In the genomic region with DNA sequence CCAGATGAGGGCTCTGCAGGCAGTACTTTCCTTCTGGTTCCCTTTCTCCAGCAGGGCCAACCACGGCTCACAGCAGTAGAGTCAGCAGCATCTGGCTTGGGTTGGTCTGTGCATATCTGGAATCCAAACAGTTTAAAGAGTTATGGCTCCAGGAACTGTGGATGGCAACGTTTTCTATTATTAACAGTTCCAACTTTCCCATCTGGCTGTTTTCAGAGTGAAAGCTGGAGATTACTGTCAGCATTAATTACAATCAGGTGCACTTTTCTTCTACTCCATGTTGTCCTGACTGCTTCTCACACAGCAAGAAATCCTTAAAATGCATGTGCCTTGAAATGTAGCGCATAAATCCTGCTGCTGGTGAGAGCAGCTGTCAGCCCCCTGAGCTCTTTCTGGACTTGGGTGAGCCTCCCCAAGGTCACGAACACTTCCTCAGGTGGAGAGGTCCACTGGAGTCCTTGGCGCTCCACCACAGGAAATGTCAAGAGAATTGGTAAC, we compare ENCODE assay signal across 10 mouse cellular contexts.
DNase-seq lines count a peak whose midpoint lies in the region; ATAC-seq lines count a peak whose summit lies in the region.
"Had no signal": no experiment of that assay in that cellular context is flagged by ENCODE, and none has a peak within 500 bp of the region (broad histone marks: within the 10 kb centered on the region; RNA-seq: fewer than 3 reads in every experiment).

No protein-coding gene starts in this region.

- H3K27me3 ChIP-seq in limb, embryonic 13.5 days = no peaks in the 10 kb centered on the region
- H3K27me3 ChIP-seq: forebrain, embryonic 13.5 days; midbrain, embryonic 12.5 days had no signal

- no peak overlapping the region for H3K4me3 ChIP-seq in limb, embryonic 13.5 days
- H3K4me3 ChIP-seq: forebrain, embryonic 13.5 days; midbrain, embryonic 12.5 days had no signal

- peaks cover 53% of the 10 kb centered on the region for H3K4me1 ChIP-seq in limb, embryonic 13.5 days
- H3K4me1 ChIP-seq: forebrain, embryonic 13.5 days; midbrain, embryonic 12.5 days had no signal

- peak; percentile 83 for ATAC-seq in limb, embryonic 13.5 days (ENCODE audit: low FRiP score, low read depth)
- no peak for ATAC-seq in erythroid progenitor cell, adult 5-6 weeks (replicated peaks; ENCODE audit: low FRiP score, poor library complexity, severe bottlenecking)
- ATAC-seq: forebrain, embryonic 13.5 days had no signal

- WGBS in limb, embryonic 13.5 days = 14% methylated on average over 5 of the region's 5 CpGs

- H3K9ac ChIP-seq in limb, embryonic 13.5 days = no peak overlapping the region
- H3K9ac ChIP-seq: forebrain, embryonic 13.5 days; midbrain, embryonic 12.5 days had no signal

- intact Hi-C loops in gastrocnemius, postnatal 14 days (cut with DNase I; ENCODE audit: low total_unique reads) = no loop called here

- no peaks in the 10 kb centered on the region for H3K36me3 ChIP-seq in limb, embryonic 13.5 days
- H3K36me3 ChIP-seq: midbrain, embryonic 12.5 days had no signal

- peak overlapping the region; percentile 43 for H3K4me2 ChIP-seq in limb, embryonic 13.5 days (replicated peaks)
- H3K4me2 ChIP-seq: forebrain, embryonic 13.5 days; midbrain, embryonic 12.5 days had no signal

- H3K27ac ChIP-seq in limb, embryonic 13.5 days = peak overlapping the region; percentile 76
- H3K27ac ChIP-seq: forebrain, embryonic 13.5 days; midbrain, embryonic 12.5 days had no signal

- DNase-seq in kidney, adult 9 months = peak; percentile 5
- no peak for DNase-seq in kidney, adult 8-10 months
- peak; percentile 31 for DNase-seq in embryo, embryonic 11.5 days (ENCODE audit: low read depth, low spot score)
- peak; percentile 29 for DNase-seq in gastrocnemius, postnatal 14 days
- DNase-seq in cerebellum, adult 8-10 months = no peak
- no peak for DNase-seq in natural killer cell, adult 2 months (ENCODE audit: low spot score in 2 of 2)

- H3K9me3 ChIP-seq in limb, embryonic 13.5 days = no peaks in the 10 kb centered on the region
- H3K9me3 ChIP-seq: forebrain, embryonic 13.5 days; midbrain, embryonic 12.5 days had no signal

Comparison
In these comparisons a context has a peak if more than half of its experiments do, and no peak if none do; other contexts are left out.
1. DNase-seq: peak in kidney, adult 9 months (single experiment), embryo, embryonic 11.5 days (single experiment) and gastrocnemius, postnatal 14 days (single experiment); none in kidney, adult 8-10 months (0 of 2), cerebellum, adult 8-10 months (single experiment) and natural killer cell, adult 2 months (0 of 2).